Mouse (Mus musculus): ENCODE data around the gene Sptlc2. TPM values are rescaled to one million over a fixed set of nuclear protein-coding genes. Genes with fewer than 3 reads are reported as not detected.

The Sptlc2 gene
- total RNA-seq, 2 experiments from 2014 or later, result 66.3 to 67.3 TPM

DNA sequence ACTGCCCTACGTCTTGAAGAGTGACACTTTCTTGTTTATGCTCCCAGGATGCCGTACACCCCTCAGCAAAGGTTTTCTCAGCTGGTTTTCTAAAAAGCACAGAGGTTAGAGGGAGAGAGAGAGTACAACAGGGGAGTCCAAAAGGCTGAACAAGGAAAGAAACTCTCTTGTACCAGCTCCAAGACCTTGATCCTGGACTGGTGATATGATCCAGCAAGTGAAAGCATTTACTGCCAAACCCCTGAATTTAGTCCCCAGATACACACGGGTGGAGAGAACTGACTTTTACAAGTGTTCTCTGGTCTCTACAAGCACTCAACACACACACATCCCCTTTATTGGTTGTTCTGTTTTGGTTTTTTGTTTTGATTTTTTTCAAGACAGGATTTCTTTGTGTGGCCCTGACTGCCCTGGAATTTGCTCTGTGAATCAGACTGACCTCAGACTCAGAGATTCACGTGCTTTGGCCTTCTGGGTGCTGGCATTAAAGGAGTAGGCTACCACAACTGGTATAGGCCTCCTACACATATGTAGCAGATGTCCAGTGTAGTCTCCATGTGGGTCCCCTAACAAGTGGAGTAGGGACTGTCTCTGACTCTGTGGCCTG, 9.8 kb upstream of the Sptlc2 start:
- no peak for DNase-seq (ENCODE audit: low spot score in 2 of 2)

DNA sequence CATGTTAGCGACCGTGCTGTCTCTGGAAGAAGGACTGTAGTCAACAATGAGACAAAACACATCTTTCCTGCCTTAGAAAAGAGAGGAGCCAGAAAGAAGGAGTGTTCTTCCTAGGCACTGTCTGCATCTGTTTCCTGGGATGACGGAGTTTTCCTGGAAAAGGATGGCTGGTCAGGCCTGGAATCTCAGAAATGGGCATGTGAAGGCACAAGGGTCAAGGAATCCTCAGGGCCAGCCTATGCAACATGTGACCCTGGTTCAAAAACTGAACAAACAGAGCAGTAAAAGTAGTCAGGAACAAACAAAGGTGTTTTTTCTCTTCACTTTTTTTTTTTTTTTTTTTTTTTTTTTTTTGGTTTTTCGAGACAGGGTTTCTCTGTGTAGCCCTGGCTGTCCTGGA, 9.0 kb upstream of the Sptlc2 start:
- no peak for DNase-seq (ENCODE audit: low spot score in 2 of 2)

DNA sequence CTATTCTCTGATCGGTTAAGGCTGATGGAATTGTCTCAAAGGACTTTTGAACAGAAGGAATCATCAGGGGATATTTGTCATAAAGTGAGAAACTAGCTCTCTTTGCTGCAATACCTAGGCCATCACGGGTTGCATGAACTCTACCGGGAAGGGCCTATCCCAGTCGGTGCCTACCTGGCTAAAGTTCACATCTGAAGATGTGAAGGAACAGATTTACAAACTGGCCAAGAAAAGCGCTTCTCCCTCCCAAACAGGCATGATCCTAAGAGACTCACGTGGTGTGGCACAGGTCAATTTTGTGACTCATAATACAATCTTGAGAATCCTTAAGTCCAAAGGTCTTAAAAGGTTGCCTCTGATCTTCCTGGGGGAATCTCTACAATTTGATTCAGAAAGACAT, 6.2 kb upstream of the Sptlc2 start:
- no peak for DNase-seq (ENCODE audit: low spot score in 2 of 2)

DNA sequence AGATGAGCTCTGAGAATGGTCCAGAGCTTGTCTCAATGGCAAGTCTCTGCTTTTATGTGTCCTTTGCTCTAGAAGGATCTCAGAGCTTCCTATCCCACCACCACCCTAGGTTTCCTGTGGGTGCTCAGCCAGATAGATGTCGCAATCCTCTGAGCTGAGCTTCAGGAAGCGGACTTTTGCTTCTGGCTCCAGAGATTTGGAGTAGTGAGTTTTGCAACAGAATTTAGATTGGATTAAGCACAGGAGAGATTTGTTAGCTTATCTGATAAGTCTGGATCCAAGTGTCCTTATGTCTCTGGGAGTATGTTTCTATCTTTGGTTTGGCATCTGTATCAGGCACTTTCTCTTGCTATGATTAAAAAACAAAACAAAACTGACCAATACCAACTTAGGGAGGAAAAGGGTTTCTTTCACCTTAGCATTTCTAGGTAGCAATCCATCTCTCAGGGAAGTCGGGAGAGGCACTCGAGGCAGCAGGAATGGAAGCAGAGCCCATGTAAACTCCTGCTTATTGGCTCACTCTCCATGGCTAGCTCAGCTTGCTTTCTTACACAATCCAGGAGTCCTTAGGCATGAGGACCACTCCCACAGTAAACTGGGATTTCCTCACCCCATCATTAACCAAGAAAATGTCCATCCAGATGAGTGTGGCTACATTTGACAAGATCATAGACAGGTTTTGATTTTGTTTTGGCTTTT, 5.4 kb upstream of the Sptlc2 start:
- no peak for DNase-seq (ENCODE audit: low spot score in 2 of 2)

DNA sequence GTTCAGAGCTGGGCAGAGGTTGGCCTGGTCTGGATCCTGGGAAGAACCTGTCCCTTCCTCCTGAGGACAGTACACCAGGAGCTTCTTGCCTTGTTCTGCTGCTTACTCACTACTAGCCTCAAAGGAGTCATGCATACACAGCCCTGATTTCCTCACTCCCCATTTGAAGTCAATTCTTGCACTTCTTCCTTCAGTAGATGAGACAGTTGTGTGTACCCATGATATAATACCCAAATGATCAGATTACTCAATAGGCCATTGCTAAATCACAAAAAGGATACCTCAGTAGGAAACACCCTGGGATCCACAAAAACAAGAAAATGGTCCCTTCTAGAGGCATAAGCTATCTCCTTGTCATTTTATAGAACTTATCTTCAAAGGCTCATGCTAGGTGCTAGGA, 3.2 kb upstream of the Sptlc2 start:
- no peak for DNase-seq (ENCODE audit: low spot score in 2 of 2)

DNA sequence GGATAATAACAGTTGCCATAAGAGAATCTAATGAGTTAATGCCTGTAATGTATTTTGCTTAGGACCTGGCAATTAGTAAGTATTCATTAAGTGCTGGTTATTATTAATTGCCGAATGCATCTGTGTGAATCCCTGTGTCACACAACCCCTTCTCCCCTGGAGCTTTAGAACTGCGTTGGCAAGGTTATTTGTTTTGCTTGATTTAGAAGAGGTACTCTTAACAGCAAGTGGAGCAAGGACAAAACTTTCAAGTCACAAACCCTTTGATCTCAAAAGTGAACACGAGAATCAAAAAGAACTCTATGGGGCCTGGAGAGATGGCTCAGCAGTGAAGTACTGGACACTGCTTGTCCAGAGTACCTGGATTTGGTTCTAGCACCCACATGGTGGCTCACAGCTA, 1.1 kb upstream of the Sptlc2 start:
- DNase-seq (ENCODE audit: low spot score in 2 of 2), result no peak

DNA sequence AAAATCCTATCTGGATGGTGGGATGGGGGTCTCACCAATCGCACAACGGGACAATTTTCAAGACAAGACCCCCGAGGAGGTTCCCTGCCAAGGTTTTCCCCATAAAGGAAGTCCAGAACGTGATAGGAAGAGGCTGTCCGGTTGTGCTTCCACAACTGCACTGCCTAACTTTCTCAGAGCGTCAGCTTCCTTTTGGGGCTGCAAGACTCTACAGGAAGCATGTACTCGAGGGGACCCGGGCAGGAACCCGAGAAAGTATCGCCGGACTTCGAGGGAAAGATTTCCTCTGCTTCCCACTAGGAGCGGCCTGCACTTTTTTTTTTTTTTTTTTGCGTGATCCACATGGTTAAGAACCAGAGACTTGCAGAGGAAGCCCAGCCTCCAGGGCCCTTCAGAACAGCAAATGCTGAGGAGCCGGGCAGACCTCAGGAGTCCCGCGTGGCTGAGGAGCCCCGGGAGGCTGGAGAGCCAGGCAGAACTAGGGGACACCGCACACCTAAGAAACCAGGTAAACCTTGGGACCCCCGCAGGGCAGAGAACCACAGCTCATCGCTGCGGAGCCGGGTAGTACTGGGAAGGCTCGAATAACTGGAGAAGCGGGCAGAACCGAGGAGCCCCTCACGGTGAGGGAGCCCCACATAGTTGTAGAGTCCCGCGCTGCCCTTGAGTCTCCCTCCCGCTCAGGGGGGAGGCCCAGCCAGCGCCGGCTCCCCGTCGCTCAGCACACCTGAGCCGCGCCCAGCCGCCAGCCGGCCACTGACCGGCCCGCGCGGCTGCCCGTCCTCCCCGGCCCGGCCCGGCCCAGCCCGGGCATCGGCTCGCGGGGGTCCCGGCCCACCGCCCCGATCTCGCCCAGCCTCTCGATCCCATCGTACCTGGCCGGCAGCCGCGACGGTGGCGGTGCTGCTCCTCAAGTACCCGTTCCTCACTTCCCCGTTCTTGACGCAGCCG, 709 bp downstream of the Sptlc2 start:
- DNase-seq (ENCODE audit: low spot score in 2 of 2), result peak; percentile 26 to 38

DNA sequence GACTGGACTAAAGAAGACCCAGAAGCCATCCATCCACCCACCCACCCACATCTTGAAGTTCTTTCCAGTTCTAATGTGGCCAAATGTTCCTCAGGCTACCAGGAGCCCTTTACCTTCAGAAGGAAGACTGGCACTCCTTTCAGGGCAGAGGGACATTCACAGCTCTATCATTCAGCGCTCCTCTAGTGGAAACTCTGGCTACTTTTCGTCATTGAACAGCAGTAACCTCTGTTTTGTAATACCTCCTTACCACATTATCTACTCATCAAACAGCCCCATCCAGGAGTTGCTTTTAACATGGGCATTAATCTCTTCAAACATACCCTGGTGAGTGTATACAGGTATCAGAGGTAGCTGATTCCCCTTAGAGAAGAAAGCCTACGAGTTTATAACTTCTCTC, 3.1 kb downstream of the Sptlc2 start:
- no peak for DNase-seq (ENCODE audit: low spot score in 2 of 2)

DNA sequence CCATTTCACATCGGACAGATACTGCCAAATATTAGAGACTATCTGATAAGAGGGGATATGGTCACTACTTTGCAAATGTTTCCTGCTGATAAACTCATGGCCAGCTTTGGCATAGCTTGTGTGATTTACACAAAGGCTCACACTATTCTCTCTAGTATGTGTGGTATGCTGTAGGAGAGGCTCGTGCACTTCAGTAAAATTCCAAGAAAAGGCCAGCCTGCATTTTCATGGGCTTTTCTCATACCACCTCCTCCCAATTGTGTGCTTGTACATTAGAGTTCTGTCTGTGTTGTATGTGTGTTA, 6.8 kb downstream of the Sptlc2 start:
- DNase-seq (ENCODE audit: low spot score in 2 of 2), result no peak

DNA sequence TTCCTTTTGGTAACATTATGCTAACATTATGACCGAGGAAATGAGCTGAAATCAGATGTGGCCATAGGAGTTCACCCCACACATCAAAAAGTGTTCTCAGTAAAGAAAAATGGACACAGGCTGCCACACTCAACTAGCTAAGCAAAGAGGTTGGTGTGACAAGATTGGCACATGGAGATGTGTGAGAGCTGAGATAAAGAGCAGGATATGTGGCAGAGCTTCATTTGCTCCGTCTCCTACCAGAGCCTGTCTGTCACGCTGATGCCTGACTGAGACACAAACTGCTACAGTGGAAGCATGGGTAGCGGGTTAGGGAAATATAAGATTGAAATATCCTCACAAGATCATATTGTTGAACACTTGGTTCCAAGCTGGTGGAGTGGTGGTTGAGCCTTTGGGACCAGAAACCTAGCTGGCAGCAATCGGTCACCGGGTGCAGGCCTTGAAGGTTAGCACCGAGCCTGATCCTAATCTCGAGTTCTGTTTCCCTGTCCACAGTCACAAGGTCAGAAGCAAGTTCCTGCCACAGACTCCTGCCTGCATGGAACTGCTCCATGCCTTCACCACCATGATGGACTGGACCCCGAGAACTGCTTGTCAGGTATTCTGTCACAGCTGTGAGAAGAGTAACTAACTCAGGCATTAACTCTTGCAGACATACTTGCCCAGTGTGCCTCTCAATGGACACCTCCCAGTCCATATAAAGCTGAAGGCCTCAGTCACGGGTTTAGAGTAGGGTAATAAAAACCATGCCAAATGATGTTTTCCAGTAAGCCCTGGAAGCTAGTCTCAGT, 7.4 kb downstream of the Sptlc2 start:
- no peak for DNase-seq (ENCODE audit: low spot score in 2 of 2)

DNA sequence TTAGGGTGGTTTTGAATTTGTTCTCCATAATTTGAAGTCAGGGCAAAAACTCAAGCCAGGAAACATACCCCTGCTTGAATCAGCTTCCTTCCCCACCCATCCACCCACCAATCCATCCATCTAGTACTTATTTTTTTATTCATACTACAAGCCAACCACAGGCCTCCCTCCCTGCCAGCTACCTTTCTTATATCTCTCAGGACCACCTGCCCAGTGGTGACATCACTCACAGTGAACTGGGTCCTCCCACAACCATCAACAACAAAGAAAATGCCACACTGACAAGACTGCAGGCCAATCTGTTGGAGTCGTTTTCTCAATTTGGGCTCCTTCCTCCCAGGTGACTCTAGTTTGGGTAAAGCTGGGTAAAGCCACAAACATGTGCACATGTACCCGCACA, 8.7 kb downstream of the Sptlc2 start:
- no peak for DNase-seq (ENCODE audit: low spot score in 2 of 2)

DNA sequence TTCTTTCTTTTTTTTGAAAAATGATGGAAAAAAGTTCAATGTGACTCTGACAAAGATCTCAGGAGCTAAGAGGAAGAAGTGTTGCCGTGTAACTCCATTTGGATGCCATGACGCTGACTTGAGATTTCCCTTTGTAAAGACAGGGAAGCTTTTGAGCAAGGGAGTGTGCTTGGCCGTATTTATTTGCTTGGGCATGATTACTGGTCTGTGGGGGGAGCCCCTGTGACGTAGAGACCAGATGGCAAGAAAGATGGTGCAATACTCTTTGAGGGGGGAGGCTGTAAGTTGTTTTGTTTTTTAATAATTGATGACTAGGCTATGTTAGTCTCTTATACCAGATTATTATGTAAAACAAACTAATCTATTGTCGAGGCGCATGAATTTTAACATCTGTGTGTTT, 14.0 kb downstream of the Sptlc2 start:
- no peak for DNase-seq (ENCODE audit: low spot score in 2 of 2)

DNA sequence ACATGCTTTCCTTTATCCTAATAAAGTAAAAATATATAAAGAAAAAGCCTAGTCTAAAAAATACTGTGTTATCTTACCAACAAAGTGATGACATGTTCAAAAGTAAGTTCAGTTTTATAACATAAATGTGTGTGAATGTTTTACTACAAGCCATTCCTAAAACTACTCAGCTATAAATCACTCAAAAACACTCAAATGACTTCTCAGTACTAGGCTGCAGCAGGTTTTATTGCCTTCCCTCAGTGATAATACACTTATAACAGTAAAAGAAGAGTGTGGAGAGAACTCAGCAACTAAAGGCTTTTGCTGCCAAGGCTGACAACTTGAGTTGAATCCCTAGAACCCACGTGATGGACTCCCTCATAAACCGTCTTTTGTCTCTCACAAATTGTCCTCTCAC, 18.8 kb downstream of the Sptlc2 start:
- DNase-seq (ENCODE audit: low spot score in 2 of 2), result no peak

DNA sequence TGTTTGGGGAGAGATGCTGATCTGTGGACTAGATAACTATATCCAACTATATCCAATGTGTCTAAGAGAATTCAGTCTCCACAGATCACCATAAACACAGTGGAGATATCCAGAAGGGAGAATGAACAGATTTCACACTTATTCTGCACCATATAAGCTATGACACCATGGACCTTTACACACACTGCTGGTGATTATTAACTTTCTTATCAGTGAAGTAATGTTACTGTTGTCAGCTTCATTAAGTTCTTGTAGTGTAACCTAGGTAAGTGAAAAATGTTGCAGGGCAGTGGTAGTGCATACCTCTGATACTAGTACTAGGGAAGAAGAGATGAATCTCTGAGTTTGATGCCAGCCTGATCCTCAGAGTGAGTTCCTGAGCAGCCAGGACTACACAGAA, 20.1 kb downstream of the Sptlc2 start:
- no peak for DNase-seq (ENCODE audit: low spot score in 2 of 2)

DNA sequence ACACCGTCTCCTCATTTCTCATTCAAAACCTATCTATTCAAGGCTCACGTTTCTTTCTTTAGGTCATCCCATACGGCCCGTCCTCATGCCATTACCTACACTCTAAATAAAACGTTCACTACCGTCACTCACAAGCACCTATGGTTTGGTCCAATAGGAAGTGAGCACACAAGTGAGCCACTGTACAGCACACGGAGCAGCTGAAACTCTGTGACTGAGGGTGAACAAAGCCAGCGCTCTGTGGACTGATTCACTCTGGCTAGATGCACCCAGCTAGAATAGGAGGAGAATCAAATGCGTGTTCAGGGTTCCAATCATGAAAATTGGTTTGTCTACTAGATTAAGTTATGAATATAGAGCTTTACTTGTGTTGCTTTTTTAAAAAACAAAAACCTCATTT, 22.5 kb downstream of the Sptlc2 start:
- peak in 1 of 2 experiments; percentile 17 for DNase-seq (ENCODE audit: low spot score in 2 of 2)

DNA sequence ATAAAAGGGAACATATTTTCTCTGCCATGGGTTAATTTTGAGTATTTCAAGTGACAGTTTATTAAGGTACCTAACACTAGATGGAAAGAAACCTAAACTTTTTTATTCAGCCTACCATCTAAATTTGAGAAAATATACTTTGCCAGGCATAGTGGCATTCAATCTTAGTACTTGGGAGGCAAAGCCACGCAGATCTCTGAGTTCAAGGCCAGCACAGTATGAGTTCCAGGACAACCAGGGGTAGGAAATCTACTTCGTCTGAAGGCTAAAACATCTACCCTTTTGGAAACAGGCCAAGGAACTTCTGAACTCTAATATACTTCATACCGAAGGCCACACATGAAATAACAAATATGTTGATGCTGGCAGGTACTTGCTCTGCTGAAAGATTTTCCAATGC, 26.0 kb downstream of the Sptlc2 start:
- DNase-seq (ENCODE audit: low spot score in 2 of 2), result no peak

DNA sequence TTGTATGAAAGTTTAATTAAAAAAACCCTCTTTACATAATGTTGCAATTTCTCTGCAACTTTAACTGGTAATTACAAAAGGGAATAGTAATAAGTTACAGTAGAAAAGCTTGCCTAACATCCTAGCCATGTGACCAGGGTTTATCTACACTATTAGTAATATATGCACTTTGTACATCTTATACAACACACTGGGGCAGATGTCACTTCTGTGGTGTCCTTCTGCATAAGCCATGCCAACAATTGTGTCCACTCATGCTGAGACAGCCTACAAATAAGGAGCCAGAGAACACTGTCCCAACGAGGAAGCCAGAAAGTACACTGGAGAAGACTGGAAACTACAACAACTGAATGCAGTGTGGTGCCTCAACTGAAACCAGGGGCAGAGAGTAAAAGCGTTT, 40.1 kb downstream of the Sptlc2 start:
- no peak for DNase-seq (ENCODE audit: low spot score in 2 of 2)

DNA sequence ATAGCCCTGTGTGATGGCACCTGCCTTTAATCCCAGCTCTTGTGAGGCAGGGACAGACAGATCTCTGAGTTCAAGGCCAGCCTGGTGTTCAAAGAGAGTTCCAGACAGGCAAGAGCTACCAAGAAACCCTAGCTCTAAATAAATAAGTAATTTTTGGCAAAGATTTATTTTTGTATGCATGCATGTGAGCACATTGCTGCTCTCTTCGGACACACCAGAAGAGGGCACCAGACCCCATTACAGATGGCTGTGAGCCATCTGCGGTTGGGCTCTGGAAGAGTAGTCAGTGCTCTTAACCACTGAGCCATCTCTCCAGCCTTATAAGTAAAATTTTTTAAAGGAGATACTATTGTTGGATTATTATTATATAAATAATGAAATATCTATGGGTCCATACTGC, 40.6 kb downstream of the Sptlc2 start:
- DNase-seq (ENCODE audit: low spot score in 2 of 2), result no peak

DNA sequence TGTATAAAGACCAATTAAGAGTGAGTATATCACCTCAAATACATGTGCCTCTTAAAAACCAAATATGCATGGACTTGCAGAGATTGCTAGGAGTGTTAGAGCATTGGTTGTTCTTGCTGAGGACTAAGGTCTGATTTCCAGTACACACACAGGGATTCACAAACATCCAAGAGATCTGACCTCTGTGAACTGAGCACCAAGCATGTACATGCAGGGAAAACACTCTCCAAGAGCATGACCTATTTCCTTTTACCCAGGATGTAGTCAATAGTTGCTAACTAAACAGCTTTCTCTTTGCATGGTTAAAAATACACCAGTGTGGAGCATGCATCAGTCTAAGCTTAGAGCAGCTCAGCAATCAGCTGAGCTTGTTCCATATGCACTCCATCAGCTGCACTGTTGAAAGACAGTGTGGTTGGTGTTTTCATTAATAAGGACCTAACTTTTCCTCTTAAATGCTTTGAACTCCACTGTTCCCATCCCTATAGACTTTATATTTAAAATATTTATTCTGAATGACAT, 45.0 kb downstream of the Sptlc2 start:
- no peak for DNase-seq (ENCODE audit: low spot score in 2 of 2)

DNA sequence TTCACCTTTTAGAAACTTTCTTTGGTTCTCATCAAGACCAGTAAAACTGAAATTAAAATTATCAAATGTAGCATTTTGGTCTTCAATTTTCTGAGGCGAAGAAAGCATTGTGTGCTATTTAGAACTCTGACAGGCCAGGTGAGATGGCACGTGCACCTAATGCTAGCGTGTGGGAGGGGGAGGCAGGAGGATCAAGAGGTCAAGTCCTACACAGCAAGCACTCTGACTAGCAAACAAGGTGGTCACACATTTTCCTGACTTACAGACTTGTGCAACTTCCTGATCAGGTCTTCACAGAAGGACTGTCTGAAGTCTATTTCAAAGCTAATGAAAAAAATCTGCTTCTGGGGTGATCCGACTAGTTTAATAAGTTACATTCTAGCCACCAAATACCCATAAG, 50.1 kb downstream of the Sptlc2 start:
- no peak for DNase-seq (ENCODE audit: low spot score in 2 of 2)

DNA sequence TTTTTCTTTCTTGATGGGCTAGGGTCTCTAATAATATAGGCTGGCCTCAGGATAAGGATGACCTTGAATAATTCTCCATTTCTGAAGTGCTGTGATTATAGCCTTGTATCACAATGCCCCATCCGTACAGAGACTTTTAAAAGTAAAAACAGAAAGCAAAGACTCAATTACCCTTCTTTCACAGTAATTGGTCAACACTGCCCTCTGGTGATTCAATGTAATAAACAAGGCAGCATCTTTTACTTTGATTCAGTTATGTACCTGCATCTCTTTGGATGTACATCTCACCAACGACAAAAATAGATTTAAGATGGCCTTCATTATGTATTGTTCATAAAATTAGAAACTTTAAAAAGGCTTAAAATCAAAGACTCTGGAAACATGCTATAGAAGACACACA, 53.3 kb downstream of the Sptlc2 start:
- no peak for DNase-seq (ENCODE audit: low spot score in 2 of 2)
